Mouse (Mus musculus) leukemia stem cell, adult 10-12 weeks (primary cell): ENCODE data around the gene Spag17. TPM values are rescaled to one million over a fixed set of nuclear protein-coding genes. Genes with fewer than 3 reads are reported as not detected.

Experiments
- polyA plus RNA-seq: library from polyadenylated mRNA; stranded (reverse); fragments of >175 nt; gene quantifications from 2 replicates; pipeline ENCODE4 v1.2.3, GENCODE M21; 2012; ENCODE audit warnings: low replicate concordance

The Spag17 gene
- not detected in 2 replicates for polyA plus RNA-seq

DNA sequence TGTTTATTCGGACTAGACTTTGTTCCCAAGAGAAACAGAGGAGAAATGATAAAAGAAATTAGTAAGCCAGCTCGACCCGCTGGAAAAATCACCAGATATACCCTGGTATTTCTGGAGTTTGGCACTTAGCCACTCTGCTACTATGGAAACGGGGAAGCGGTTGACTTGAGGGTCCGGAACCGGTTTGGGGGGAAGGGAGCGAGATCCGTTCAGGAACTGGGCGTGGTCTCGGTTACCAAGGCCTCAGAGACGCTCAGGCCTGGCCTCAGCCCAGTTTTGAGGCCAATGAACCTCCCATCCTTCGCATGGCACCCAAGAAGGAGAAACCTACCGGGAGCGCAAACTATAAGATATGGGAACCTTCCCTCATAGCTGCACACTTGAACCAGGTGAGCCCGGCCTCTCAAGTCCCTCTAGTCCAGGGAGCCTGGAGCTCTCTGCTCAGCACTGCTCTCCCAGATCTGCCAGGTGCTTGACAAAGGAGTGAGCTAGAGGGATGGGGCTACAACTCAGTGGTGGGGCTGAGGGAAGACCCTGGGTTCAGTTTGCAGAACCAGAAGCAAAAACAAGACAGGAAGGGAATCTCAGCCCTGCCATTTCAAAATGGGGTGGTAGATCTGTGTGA lies at the start of gene Spag17:
Gene Spag17 (plus strand): TSS at position 220 of the 625 bp plus-strand sequence.

DNA sequence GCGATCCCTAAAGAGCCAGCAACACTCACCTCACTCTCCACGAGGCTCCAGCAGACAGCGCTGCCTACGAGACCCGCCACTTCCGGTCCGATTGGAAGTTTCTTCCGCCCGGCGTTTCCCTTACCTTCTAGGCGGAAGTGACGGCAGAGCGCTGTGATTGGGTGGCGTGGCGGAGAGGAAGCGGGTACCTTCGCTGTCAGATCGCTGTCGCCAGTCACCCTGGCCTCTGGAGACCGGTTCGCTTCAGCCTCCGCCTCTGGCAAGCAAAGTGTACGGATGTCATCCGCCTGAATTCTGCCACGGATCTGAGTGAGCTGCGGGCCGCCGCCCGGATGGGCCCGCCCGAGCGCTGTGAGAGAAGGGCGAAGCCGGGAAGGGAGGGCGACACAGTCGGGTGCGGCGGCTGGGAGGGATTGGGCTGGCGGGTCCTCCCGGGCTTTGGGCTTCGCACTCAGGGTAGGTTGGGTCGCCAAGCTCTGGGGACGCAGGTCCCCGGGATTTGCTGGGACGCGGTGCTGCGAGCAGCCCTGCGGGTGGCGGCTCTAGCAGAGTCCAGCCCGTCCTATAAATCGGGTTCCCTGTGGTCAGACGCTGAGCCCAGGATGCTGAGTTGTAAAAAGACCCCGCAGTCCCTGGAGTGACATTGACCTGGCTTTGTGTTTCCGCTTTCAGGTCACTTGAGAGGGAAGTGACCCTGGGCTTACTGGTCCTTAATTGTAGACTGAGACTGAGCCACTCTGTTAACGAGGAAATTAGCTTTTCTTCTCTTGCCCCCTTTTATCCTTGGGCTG lies 277.3 kb downstream of the Spag17 start, which contains the start of the genes Gdap2 and Wdr3:
Gene Gdap2 (plus strand): TSS at position 67 of the 791 bp plus-strand sequence.
Gene Wdr3 (minus strand): TSS at position 93 of the 791 bp plus-strand sequence.

